Mouse (Mus musculus): ENCODE results near the gene Bcl11a. TPM values are rescaled to one million over a fixed set of nuclear protein-coding genes. Genes with fewer than 3 reads are reported as not detected.

Bcl11a gene
- total RNA-seq, 2 experiments from 2014 or later, result 3.2 to 3.8 TPM

DNA sequence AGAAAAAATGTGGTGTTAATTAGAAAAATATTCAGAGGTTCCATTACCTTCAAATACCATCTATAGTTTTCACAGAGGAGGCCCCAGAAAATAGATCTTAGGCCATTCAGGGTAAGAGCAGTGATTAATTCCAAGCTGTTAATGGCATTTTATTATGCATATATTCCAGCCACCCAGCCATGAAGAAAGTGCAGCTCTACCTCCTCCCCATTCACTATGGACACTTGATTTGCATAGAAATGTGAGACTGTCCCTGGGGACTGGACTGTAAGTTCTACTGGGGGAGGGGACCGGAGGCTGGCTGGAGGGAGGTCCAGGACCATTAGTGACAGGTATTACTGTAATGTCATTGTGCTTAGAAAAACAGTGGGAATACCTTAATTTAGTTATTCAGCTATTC lies 119.6 kb downstream of the Bcl11a start:
- DNase-seq (ENCODE audit: low spot score in 2 of 2), result no peak

- no peak for DNase-seq (ENCODE audit: low spot score in 2 of 2)
Measured at GRCm38 (mm10) chr11:24199560-24199959, 121.7 kb downstream of the Bcl11a start.

DNA sequence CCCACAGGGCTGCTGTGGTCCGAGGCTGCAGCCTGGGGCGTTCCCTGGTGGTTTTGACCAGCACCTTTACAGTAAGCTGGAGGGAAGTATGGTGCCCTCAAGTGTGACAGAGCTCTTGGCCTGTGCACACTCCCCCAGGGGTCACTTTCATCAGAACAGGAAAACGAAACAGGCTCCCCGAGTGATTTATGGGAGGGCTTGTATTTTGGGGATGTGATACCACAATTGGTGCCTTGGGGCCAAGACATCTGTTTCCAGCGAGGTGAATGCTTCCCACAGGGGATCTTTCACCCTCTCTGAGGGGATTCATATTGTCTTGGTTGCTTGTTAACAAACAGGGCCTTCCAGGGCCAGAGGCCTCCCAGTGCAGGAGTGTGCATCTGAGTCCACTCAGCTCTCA lies 122.5 kb downstream of the Bcl11a start:
- DNase-seq (ENCODE audit: low spot score in 2 of 2), result no peak

DNA sequence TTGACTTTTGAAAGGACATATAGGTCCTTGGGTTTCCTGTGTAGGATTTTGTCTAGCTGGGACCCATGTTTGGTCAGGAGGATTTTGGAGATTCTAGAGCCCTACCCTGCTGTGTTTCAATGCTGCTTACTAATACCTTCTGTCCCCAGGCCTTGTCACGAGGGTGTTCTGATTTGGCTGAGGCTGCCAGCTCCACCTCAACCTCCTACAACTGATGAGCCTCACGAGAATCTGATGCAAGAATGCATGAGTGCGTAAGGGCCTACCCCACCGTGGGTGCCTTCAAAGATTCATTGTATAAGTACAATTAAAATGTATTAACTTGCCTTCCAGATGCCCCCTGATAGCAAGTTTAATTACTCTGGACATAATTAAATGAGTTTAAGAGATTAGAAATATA lies 123.4 kb downstream of the Bcl11a start:
- no peak for DNase-seq (ENCODE audit: low spot score in 2 of 2)

DNA sequence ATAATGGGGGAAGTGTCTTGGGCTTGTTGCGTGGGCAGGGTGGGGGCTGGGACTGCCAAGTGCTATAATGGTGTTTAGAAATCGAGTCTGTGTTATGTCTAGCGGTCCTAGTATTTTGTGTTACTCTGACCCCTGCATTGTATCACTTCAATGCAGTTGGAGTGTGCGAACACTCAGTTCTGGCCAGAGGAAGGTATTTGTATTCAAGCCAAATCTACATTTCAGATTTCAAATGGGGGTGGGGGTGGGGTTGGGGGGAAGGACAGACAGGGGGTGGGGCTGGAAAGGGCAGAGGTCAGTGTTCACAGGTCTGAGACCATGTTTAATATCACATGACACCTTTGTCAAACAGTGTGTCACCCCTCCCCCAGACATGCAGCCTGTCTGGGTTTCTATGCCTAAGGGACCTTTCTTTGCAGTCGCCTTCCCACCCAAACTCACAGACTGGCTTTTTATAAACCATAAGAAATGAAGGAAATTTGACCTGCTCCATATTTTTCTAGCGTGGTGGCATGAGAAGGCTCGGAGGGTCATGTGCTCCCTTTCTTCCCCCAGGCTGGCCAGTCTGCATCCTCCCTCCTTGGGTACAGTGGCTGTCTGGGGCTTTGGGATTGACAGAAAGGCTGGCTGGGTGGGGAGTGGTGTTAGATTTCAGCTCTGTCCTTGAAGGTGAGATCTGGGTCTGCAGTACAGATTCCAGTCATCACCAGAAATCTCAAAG lies 124.9 kb downstream of the Bcl11a start:
- DNase-seq (ENCODE audit: low spot score in 2 of 2), result no peak

GRCm38 (mm10) chr11:24203489-24203888 lies 125.6 kb downstream of the Bcl11a start:
- DNase-seq (ENCODE audit: low spot score in 2 of 2), result no peak

- DNase-seq (ENCODE audit: low spot score in 2 of 2), result no peak
Measured at GRCm38 (mm10) chr11:24208951-24209351, 131.1 kb downstream of the Bcl11a start.

- DNase-seq (ENCODE audit: low spot score in 2 of 2), result no peak
Measured at GRCm38 (mm10) chr11:24214509-24215134, 136.8 kb downstream of the Bcl11a start.

DNA sequence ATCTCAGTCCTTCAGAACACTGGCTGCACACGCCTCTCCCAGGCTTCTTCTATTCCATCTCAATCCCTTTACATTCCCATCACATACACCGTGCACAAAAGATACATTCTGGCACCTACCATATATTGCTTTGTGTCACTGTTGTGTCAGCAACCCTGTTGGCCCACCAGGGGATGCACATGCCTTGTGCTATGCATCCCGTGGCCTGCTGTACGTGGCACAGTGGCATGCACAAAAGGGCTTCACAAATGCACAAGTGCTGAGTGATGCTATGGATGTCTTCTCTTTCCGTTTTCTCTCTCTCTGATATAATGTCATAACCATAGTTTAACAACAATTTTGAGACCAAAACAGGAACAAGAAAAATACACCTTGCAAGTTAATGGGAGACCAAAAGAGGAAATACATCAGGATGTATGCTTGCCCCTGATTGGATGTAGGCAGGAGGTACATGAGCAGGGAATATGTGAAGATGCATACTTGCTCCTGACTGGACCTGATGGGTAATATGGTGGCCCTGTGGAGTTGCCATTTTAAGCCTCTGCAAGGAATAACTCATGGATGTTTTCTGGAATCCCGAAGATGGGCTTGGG lies 140.0 kb downstream of the Bcl11a start:
- no peak for DNase-seq (ENCODE audit: low spot score in 2 of 2)

DNA sequence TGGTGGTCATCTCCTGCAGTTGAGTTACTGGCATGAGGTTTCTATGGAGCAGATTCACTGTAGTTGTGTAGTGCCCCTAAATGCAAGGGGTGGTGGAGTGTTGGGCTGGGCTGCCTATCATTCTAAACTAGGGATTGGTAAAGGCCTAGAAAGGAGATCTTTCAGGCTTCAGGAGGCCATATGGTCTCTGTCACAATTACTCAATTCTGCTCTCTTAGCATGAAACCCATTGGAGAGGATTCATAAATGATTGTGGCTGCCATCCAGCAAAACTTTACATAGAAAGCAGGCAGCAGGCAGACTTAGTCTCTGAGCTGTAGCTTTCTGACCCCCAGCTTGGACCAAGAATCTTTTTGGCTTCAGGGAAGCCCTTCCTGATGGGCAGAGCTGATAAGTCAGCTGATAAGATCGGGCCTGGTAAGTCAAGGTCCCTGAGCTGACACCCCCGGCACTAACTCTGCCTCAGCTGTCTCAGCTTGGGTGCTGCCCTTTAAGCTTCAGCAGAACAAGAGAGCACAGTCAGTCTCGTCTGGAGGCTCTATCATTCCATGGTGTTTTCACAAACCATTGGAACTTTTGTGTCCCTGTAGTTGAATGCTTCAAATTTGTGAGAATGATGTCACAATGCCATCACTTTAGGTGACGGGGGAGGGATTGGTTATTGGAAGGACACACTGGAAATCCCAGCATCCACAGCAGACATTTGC lies 143.9 kb downstream of the Bcl11a start:
- no peak for DNase-seq (ENCODE audit: low spot score in 2 of 2)

Other genes starting within 250 kb of the Bcl11a start
- gene Papolg, start 182.8 kb upstream of the Bcl11a start, total RNA-seq (2021), result 10 to 100 TPM; 11.3 to 12.6 TPM
- not detected for gene A830031A19Rik, start 3.0 kb upstream of the Bcl11a start, total RNA-seq (2021)